Mouse (Mus musculus): Measurements from ENCODE around the gene Bcap31. TPM values are rescaled to one million over a fixed set of nuclear protein-coding genes. Genes with fewer than 3 reads are reported as not detected.

The Bcap31 gene
- polyA plus RNA-seq, 1 experiment from 2014 or later = 154 TPM

DNA sequence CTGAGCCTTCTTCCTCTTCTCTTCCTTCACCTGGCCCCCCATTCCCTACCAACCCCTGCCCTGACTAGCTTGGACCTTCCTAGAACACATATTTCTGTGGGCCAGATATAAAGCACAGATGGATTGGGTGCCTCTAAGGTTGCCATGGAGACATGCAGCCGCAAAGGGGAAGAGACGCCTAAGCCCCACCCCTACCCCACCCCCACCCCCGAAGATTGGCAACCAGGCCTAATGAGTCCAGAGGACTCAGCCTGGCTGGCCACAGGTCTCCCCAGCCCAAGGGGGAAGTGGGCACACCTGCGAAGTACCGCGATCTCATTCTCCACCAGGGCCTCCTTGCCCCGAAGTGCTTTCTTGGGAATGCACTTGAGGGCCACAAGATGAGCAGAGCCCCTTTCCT lies 57.6 kb downstream of the Bcap31 start:
- 46% methylated on average over 6 of the region's 7 CpGs for WGBS
- Histone ChIP-seq H3K36me3 (no peaks in the 10 kb centered on the region), H3K4me3 (no peak overlapping the region), H3K9me3 (replicated peaks) (no peaks in the 10 kb centered on the region), H3K27me3 (replicated peaks) (peaks cover 22% of the 10 kb centered on the region), H3K27ac (ENCODE audit: poor library complexity, severe bottlenecking) (no peak overlapping the region), H3K9ac (no peak overlapping the region), H3K4me1 (replicated peaks) (0 out of 2 replicates have a peak, but pooled peaks cover 4% of the 10 kb centered on the region), H3K4me2 (no peak overlapping the region)
- ATAC-seq (ENCODE audit: insufficient number of reproducible peaks, low FRiP score) = no peak

DNA sequence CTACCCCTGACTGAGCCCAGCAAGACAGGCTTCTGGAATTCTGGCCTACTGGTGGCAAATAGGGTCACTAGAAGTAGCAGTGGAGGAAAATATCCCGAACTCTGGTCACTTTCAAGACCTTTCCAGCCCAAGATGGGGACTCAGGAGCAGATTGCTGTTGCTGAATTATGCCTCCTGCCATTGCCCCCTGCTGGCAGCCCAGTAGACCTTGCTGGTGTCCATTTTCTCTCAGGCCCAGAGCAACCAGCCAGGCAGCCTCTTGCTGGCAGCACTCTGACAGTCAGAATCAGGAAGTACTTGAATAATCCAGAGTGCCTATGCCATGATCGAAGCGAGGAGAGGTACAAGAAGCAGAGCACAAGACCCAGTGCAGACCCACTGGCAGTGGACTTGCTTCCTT lies 60.4 kb downstream of the Bcap31 start:
- Histone ChIP-seq H3K4me1 (replicated peaks) (0 out of 2 replicates have a peak, but pooled peaks cover 4% of the 10 kb centered on the region), H3K4me3 (no peak overlapping the region), H3K27me3 (replicated peaks) (peaks cover 29% of the 10 kb centered on the region), H3K27ac (ENCODE audit: poor library complexity, severe bottlenecking) (no peak overlapping the region), H3K36me3 (no peaks in the 10 kb centered on the region), H3K9ac (no peak overlapping the region), H3K9me3 (replicated peaks) (no peaks in the 10 kb centered on the region), H3K4me2 (no peak overlapping the region)
- WGBS = 48% methylated on average over 3 of the region's 3 CpGs
- no peak for ATAC-seq (ENCODE audit: insufficient number of reproducible peaks, low FRiP score)

DNA sequence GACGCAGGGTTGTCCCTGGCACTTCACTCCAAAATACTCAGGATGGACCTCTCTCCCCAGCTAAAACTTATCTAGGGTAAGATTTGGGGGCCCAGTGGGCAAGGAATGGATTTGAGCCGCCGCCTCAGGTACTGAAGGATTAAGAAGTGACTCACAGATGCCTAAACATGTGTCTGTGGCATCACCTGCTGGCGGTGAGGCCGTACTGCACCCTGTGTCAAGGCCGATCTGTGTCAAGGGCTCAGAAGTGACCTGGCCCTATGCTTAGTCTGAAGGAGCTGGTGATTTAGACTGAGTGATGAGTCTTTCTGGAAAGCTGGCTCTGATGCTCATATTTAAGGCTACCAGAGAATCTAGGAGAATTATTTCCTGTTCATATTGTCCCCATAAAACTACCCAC lies 61.8 kb downstream of the Bcap31 start:
- no peak overlapping the region for H3K27ac ChIP-seq (ENCODE audit: poor library complexity, severe bottlenecking)
- no peaks in the 10 kb centered on the region for H3K36me3 ChIP-seq
- 0 out of 2 replicates have a peak, but pooled peaks cover 2% of the 10 kb centered on the region for H3K4me1 ChIP-seq (replicated peaks)
- H3K27me3 ChIP-seq (replicated peaks) = peaks cover 23% of the 10 kb centered on the region
- no peak overlapping the region for H3K4me3 ChIP-seq
- no peak overlapping the region for H3K4me2 ChIP-seq
- H3K9me3 ChIP-seq (replicated peaks) = no peaks in the 10 kb centered on the region
- no peak overlapping the region for H3K9ac ChIP-seq
- no peak for ATAC-seq (ENCODE audit: insufficient number of reproducible peaks, low FRiP score)
- WGBS = 9% methylated on average over 6 of the region's 6 CpGs

DNA sequence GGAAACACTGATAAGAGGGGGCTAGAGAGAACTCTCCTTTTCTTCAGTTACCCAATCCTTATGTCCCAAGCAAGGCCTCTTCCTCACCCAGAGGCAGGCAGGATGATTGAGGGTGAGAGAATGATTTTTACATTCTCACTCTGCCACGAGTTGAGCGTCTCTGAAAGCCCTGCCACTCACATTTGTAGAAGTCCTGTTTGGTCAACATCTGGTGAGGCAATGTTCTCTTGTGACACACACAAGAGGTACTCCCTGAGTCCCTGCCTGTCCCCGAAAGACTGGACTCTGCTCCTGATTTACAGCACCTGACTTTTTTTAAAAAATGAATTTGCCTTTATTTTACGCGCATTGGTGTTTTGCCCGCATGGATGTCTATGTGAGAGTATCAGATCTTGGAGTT lies 62.6 kb downstream of the Bcap31 start:
- no peak overlapping the region for H3K9ac ChIP-seq
- no peak overlapping the region for H3K4me3 ChIP-seq
- 83% methylated on average over 6 of the region's 6 CpGs for WGBS
- H3K4me1 ChIP-seq (replicated peaks) = no peaks in the 10 kb centered on the region
- no peak overlapping the region for H3K27ac ChIP-seq (ENCODE audit: poor library complexity, severe bottlenecking)
- H3K4me2 ChIP-seq = no peak overlapping the region
- H3K27me3 ChIP-seq (replicated peaks) = peaks cover 16% of the 10 kb centered on the region
- H3K36me3 ChIP-seq = no peaks in the 10 kb centered on the region
- no peaks in the 10 kb centered on the region for H3K9me3 ChIP-seq (replicated peaks)
- no peak for ATAC-seq (ENCODE audit: insufficient number of reproducible peaks, low FRiP score)

DNA sequence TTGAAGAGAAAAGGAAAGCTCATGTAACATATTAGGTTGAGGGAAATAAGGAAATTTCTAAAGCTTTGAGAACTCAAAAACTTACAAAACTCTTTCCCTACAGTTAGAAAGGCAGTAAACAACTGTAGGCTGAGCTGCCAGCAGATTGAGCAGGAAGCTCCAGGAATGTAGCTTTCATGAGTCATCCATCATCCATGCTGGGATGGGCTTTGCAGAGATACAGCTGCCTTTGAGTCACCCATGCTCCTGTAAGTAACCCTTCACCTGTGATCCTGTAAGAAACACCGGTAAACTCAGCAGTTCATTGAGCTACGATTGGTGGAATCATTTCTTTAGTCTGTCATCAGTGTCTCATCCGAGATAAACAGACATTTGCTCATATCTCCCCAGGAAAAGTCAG lies 65.1 kb downstream of the Bcap31 start:
- Histone ChIP-seq H3K4me2 (no peak overlapping the region), H3K4me1 (replicated peaks) (no peaks in the 10 kb centered on the region), H3K9me3 (replicated peaks) (no peaks in the 10 kb centered on the region), H3K27me3 (replicated peaks) (peaks cover 11% of the 10 kb centered on the region), H3K4me3 (no peak overlapping the region), H3K36me3 (no peaks in the 10 kb centered on the region), H3K27ac (ENCODE audit: poor library complexity, severe bottlenecking) (no peak overlapping the region), H3K9ac (no peak overlapping the region)
- 54% methylated on average over 3 of the region's 3 CpGs for WGBS
- no peak for ATAC-seq (ENCODE audit: insufficient number of reproducible peaks, low FRiP score)

DNA sequence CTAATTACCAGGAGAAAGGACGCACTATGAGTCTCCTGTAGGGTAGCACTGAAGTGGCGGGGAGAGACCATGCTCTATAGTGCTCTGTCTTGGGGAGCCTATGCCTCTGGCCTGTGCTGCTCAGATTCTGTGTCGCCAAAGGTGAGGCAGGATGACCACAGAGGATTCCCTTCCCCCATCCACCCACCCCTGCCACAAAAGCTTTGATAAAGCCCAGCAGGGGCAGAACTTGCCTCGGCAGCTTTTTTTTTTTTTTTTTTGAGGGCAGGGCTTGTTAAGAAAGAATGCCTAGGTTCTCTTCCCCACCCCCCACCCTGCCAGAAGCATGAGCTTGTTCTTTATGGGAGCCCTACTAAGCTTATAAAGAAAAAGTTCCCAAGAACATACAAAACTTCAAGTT lies 70.9 kb downstream of the Bcap31 start:
- Histone ChIP-seq H3K9me3 (replicated peaks) (no peaks in the 10 kb centered on the region), H3K27me3 (replicated peaks) (peaks cover 28% of the 10 kb centered on the region), H3K9ac (no peak overlapping the region), H3K4me2 (no peak overlapping the region), H3K4me1 (replicated peaks) (no peaks in the 10 kb centered on the region), H3K4me3 (no peak overlapping the region), H3K36me3 (no peaks in the 10 kb centered on the region), H3K27ac (ENCODE audit: poor library complexity, severe bottlenecking) (no peak overlapping the region)
- no peak for ATAC-seq (ENCODE audit: insufficient number of reproducible peaks, low FRiP score)
- WGBS = 22% methylated on average over 4 of the region's 4 CpGs

DNA sequence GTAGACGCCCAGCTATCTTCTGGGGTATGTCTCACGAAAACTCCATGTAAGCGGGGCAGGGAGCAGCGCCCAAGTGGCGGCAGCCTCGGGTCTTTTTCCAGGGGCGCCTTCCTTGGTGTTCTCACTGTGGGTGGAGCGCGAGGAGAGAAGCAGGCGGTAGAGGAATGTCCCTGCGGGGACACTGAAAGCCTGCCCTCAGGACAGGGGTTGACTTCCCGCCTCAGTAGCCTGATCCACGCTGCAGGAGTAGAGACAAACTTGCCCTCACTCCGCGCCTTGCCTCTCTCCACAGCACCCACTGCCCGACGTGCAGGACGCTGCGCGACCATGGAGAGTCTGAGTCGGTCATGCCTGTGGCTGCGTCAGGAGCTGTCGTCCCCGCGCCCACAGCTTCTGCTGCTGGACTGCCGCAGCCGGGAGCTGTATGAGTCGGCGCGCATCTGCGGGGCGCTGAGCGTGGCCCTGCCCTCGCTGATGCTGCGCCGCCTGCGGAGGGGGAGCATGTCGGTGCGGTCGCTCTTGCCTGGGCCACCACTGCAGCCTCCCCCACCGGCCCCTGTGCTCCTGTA lies 76.0 kb downstream of the Bcap31 start:
- H3K9ac ChIP-seq = peak overlapping the region; percentile 37

DNA sequence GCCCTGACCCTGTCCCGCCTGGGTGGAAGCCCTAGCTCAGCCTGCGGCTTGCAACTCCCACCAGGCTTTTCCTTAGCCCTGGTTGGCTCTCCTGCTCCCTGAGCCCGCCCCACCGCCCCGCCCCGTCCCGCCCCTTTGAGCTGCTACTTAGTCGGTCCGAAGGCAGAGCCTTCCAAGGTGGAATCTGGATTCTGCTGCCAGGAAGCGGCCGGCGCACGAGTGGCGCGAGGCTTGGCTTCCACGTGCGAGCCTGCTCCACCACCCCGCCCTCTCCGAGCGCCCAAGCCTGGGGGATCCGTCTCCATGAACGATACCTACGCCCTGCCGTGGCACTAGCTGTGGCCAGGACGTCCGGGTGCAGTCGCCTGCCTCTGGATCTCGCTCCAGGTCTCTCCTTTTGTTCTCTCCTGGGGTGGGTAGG lies 76.7 kb downstream of the Bcap31 start, which contains the start of gene Dusp9:
Gene Dusp9 (plus strand): TSS at position 165 of the 421 bp plus-strand sequence.
- H3K36me3 ChIP-seq = no peaks in the 10 kb centered on the region
- H3K27me3 ChIP-seq (replicated peaks) = peaks cover 80% of the 10 kb centered on the region
- peak within 1 kb of the TSS; percentile 43 for H3K4me3 ChIP-seq
- H3K4me1 ChIP-seq (replicated peaks) = peaks cover 12% of the 10 kb centered on the region
- peak within 1 kb of the TSS; percentile 75 for H3K4me2 ChIP-seq
- WGBS = 16% methylated on average over 28 of the region's 28 CpGs
- peak; percentile 73 for ATAC-seq (ENCODE audit: insufficient number of reproducible peaks, low FRiP score)
- no peak within 1 kb of the TSS for H3K27ac ChIP-seq (ENCODE audit: poor library complexity, severe bottlenecking)
- H3K9ac ChIP-seq = peak within 1 kb of the TSS; percentile 50
- no peaks in the 10 kb centered on the region for H3K9me3 ChIP-seq (replicated peaks)

More for the DNA sequence above, 76.0 kb downstream of the Bcap31 start:
- no peak for ATAC-seq (ENCODE audit: insufficient number of reproducible peaks, low FRiP score)
- 17% methylated on average over 41 of the region's 41 CpGs for WGBS
- Histone ChIP-seq H3K9me3 (replicated peaks) (no peaks in the 10 kb centered on the region), H3K27me3 (replicated peaks) (peaks cover 72% of the 10 kb centered on the region), H3K4me1 (replicated peaks) (peaks cover 12% of the 10 kb centered on the region), H3K4me3 (peak overlapping the region; percentile 43), H3K27ac (ENCODE audit: poor library complexity, severe bottlenecking) (no peak overlapping the region), H3K36me3 (no peaks in the 10 kb centered on the region), H3K4me2 (peak overlapping the region; percentile 75)

DNA sequence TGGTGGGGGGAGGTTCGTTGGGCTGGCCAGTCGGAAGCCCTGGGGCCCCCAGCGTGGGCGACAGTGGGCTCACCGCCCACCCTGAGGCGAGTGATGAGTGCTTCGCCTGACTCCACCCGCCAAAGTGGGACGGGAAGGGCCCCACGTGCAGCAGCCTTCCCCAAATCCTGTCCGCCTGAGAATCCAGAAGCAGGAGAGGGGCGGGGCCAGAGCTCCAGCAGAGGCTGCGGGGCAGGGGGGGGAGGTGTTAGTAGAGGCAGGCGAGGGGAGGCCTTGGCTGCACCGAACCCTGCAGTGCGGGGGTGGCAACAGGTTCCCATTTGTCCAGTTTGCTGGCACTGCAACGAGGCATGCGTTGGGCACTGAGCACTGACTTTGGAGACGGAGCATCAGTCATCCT lies 78.6 kb downstream of the Bcap31 start:
- Histone ChIP-seq H3K9ac (0 out of 2 replicates have a peak overlapping the region, but pooled peaks have one; percentile 47), H3K9me3 (replicated peaks) (no peaks in the 10 kb centered on the region), H3K4me2 (peak overlapping the region; percentile 72), H3K36me3 (no peaks in the 10 kb centered on the region), H3K27me3 (replicated peaks) (peaks cover 85% of the 10 kb centered on the region), H3K27ac (ENCODE audit: poor library complexity, severe bottlenecking) (no peak overlapping the region), H3K4me3 (peak overlapping the region; percentile 40), H3K4me1 (replicated peaks) (peaks cover 12% of the 10 kb centered on the region)
- WGBS = 17% methylated on average over 16 of the region's 19 CpGs
- no peak for ATAC-seq (ENCODE audit: insufficient number of reproducible peaks, low FRiP score)

Other genes with a start within 250 kb of the Bcap31 start
- 71.9 and 72.9 TPM in 2 replicates for gene Bgn, start 232.6 kb downstream of the Bcap31 start, polyA plus RNA-seq (2016; fragmentation: Nextera tagmentation; extraction: Ambion mirVana)
- gene Atp2b3, start 213.1 kb downstream of the Bcap31 start, polyA plus RNA-seq (2016; fragmentation: Nextera tagmentation; extraction: Ambion mirVana) = 0.41 and 0.48 TPM in 2 replicates
- 9.8 and 10.3 TPM in 2 replicates for gene Dusp9, start 76.8 kb downstream of the Bcap31 start, polyA plus RNA-seq (2016; fragmentation: Nextera tagmentation; extraction: Ambion mirVana)
- gene Pnck, start 56.1 kb downstream of the Bcap31 start, polyA plus RNA-seq (2016; fragmentation: Nextera tagmentation; extraction: Ambion mirVana) = 10.7 and 11.0 TPM in 2 replicates
- 8.8 and 9.8 TPM in 2 replicates for gene Slc6a8, start 43.0 kb downstream of the Bcap31 start, polyA plus RNA-seq (2016; fragmentation: Nextera tagmentation; extraction: Ambion mirVana)
- gene Abcd1, start 422 bp upstream of the Bcap31 start, polyA plus RNA-seq (2016; fragmentation: Nextera tagmentation; extraction: Ambion mirVana) = 12.2 and 12.6 TPM in 2 replicates
- gene Plxnb3, start 40.9 kb upstream of the Bcap31 start, polyA plus RNA-seq (2016; fragmentation: Nextera tagmentation; extraction: Ambion mirVana) = 0.43 and 0.62 TPM in 2 replicates
- 72.5 and 75.2 TPM in 2 replicates for gene Srpk3, start 58.2 kb upstream of the Bcap31 start, polyA plus RNA-seq (2016; fragmentation: Nextera tagmentation; extraction: Ambion mirVana)
- gene Idh3g, start 70.7 kb upstream of the Bcap31 start, polyA plus RNA-seq (2016; fragmentation: Nextera tagmentation; extraction: Ambion mirVana) = 270 and 279 TPM in 2 replicates
- gene Ssr4, start 70.9 kb upstream of the Bcap31 start, polyA plus RNA-seq (2016; fragmentation: Nextera tagmentation; extraction: Ambion mirVana) = 144 and 145 TPM in 2 replicates
- 0.42 and 0.54 TPM in 2 replicates for gene Pdzd4, start 108.8 kb upstream of the Bcap31 start, polyA plus RNA-seq (2016; fragmentation: Nextera tagmentation; extraction: Ambion mirVana)
- not detected in 2 replicates for gene Avpr2, start 175.9 kb upstream of the Bcap31 start, polyA plus RNA-seq (2016; fragmentation: Nextera tagmentation; extraction: Ambion mirVana)
- gene L1cam, start 179.9 kb upstream of the Bcap31 start, polyA plus RNA-seq (2016; fragmentation: Nextera tagmentation; extraction: Ambion mirVana) = 0.58 and 0.73 TPM in 2 replicates
- gene Arhgap4, start 205.7 kb upstream of the Bcap31 start, polyA plus RNA-seq (2016; fragmentation: Nextera tagmentation; extraction: Ambion mirVana) = 1.4 and 1.9 TPM in 2 replicates
- gene Naa10, start 205.8 kb upstream of the Bcap31 start, polyA plus RNA-seq (2016; fragmentation: Nextera tagmentation; extraction: Ambion mirVana) = 77.6 and 87.2 TPM in 2 replicates
- 50.2 and 50.8 TPM in 2 replicates for gene Renbp, start 214.7 kb upstream of the Bcap31 start, polyA plus RNA-seq (2016; fragmentation: Nextera tagmentation; extraction: Ambion mirVana)

Measured in heart, embryonic 12.5 days (tissue).